Mouse (Mus musculus): ENCODE results near the gene Exosc7. TPM values are rescaled to one million over a fixed set of nuclear protein-coding genes. Genes with fewer than 3 reads are reported as not detected.
A peak's percentile ranks its signal among the peaks of the same experiment; 100 is the strongest.

Exosc7 gene
- total RNA-seq, 2 experiments from 2014 or later = 37.2 to 41.7 TPM

DNA sequence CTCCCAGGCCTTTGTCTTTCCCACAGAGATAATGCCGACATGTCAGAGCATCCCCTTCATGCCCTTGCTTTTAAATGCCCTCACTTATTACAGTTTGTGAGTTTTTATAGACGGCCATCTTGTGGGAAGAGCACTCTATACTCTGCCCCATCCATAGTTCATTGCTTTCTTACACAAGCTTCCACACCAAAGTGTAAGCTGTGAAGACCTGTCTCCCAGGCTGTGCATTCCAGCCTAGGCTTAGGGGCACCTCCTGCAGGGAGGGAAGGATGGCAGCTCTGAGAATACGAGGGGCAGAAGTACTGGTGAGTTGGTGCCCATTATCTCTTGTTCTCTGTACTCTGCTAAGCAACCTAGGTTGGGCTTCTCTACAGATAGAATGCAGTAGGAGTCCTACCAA is 20.0 kb downstream of the Exosc7 start:
- no peak for DNase-seq (ENCODE audit: low spot score in 2 of 2)
- intact Hi-C loops (cut with DNase I) = no loop called here

DNA sequence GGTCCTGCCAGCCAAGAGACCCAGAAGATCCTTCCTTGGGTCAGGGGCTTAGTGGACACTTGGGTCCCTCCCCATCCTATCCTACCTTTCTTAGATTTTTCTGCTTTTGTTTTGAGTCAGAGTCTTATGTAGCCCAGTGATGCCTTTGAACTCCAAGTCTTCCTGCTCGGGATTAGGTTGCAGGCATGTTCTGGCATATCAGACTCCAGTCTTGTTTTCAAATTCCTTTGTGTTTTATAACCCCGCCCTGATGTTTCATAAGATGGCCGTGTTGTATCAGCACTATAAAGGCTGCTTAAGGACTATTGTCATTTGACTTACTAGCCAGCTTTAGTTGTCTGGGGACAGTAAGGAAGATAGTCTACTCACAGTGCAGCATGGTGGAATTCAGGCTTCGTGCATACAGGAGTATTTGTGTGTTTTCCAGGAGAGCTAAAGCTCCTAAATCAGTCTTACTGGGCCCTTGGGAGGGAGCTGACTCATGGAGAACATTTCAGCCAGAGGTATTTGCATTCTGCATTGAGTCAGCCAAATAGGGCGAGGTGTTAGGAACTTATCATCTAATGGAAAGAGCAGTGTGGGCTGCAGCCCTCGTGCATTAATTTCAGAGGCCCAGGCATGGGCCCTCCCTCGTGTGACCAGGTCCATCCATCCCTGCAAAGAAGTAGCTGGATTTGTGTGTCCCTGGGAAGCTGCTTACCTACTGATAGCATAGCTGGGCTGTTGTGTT is 24.1 kb downstream of the Exosc7 start:
- intact Hi-C loops (cut with DNase I) = no loop called here
- DNase-seq (ENCODE audit: low spot score in 2 of 2) = no peak

DNA sequence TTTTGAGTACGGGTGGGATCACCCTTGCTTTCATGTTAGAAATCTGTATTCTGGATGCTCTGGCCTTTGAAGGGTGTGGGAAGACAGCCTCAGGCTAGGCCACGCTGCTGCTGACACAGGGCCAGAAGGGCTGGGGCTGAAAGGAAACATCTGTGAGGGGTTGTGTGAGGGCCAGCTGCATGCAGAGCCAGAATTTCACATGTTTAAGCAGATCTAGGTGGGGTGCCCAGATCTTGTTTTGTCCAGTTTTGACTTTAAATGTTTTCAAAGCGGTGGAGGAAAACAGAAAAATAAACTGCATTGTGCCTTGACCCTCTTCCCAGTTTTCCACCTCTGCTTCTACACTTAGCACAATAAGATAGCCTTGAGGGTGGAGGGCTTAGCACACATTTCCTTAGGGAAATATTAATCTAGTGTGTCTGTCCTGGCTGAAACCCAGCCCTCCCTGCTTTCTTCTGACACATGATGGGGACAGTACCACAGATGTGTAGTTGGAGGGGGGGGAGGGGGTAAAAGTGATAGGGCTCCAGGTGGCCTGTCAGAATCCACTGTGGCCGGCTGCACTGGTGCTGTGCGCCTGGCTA is 26.0 kb downstream of the Exosc7 start:
- no peak for DNase-seq (ENCODE audit: low spot score in 2 of 2)
- intact Hi-C loops (cut with DNase I) = no loop called here

DNA sequence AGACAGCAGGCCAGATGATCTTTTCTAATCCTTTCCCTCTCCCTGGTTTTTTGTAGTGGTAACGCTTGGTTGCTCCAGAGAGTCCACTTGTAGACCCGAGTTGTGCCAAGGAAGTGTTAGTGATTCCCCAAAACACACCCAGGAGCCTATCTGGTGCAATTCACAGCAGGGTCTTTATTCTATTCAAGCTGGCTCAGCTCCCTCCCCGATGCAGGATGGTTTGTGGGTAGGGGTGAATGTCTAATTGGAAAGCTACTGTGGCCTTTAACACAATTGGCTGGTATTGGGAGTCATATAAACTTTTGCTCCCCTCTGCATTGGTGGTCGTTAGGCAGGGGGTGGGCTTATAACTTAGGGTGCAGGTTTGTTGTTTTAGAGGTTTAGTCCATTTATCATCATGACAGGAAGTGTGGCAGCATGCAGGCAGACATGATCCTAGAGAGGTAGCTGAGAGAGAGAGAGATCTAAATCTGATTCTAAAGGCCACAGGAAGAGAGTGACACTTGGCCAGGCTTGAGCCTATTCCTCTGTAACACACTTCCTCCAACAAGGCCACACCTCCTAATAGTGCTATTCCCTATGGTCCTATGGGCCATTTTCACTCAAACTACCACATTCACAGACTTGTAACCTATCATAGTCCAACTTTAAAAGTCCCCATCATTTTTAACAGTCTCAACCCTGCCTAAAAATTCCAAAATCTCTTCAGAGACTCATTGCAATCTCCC is 27.0 kb downstream of the Exosc7 start:
- no peak for DNase-seq (ENCODE audit: low spot score in 2 of 2)
- intact Hi-C loops (cut with DNase I) = no loop called here

DNA sequence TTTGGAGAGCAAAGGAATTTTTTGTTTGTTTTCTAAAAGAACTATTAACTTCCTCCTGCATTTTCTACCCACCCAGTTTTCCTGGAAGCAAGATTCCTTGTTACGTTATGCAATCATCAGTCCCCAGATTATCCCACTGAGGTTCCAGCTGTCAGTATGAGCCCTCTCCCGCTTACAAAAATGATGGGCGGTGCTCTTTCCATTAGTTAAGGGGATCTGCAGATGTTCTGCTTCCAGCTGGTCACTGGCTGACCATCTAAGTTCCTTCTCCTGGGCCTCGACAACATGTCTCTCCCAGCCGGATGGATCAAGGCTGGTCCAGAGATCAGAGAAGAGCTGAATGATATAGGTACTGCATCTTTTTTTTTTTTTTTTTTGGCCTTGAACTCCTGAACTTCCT is 35.4 kb downstream of the Exosc7 start:
- no peak for DNase-seq (ENCODE audit: low spot score in 2 of 2)

DNA sequence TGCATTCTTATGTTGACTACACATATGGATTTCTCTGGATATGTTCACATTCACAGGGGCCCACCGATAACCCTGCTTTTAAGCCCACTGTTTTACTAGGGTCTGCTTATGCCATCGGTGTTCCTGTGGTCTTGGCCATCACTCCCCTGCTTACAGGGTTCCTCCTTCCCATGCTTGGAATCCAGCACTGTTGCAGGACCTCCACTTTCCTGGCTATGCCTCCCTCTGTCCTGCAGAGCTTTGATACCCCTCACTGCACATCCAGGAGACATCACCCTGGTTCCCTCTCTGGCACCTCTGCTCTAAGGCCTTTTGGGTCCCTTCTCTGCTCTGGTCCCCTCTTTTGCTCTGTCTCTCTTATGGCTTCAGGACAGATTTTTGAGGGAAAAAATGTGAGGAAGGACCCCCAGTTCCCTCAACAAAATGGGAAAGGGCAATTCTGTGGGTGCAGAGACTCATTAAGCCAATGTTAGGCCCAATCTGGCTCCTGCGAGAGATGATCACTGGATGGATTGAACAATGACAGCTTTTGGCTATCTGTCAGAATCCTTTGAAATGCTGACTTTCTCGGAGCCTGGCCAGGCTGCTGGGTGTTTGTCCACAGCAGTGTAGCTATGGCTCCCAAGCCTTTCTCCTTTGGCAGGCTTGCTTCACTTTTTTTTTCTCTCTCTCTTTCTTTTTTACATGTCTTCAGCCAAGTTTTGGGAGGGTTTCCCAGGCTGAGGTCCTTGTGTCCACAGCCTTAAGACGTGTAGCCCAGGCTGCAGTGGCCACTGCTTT is 37.4 kb downstream of the Exosc7 start, which contains the start of gene Clec3b:
TSS of gene Clec3b (plus strand) at position 706 of the 780 bp plus-strand sequence.
- no peak for DNase-seq (ENCODE audit: low spot score in 2 of 2)
- intact Hi-C loops (cut with DNase I) = loop anchor here (10.0 kb wide), 2 partner anchors 194 to 374 kb away; partner anchors contain the start of gene Sacm1l

More for the DNA sequence above, 35.4 kb downstream of the Exosc7 start:
- intact Hi-C loops (cut with DNase I) = no loop called here

DNA sequence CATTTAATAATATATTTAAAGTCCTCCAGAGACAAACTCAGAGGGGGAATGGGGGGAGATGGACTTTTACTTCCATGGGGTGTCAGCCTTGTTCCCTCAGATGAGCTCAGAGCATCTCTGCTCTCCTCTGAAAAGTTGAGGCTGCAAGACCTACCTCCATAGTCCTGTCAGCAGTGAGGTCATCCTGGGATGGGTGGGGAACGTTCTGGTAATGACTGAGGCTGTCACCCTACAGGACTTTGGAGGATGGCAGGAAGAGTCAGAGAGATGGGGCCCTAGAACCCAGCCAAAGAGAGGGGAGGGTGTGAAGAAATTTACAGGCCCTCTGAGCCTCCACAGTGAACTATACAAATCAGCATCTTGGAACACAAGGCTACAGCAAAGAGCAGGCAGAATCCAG is 38.5 kb downstream of the Exosc7 start:
- DNase-seq (ENCODE audit: low spot score in 2 of 2) = no peak
- intact Hi-C loops (cut with DNase I) = loop anchor here (10.0 kb wide), 2 partner anchors 193 to 373 kb away; partner anchors contain the start of gene Sacm1l

DNA sequence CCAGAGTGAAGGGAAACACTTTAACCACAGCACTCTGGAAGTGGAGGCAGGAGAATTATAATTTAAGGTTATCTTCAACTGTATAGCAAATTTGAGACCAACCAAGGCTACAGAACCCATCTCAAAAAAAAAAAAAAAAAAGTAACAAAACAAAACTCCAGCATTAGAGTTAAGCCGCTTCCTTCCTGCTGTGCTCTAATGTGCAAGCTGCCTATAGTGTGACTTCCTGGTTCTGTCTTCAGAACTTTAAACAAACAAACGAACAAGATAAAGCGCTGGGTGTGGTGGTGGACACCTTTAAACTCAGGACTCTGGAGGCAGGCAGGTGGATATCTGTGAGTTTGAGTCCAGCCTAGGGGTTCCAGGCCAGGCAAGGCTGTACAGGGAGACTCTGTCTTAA is 39.0 kb downstream of the Exosc7 start:
- no peak for DNase-seq (ENCODE audit: low spot score in 2 of 2)
- intact Hi-C loops (cut with DNase I) = loop anchor here (10.0 kb wide), 2 partner anchors 193 to 373 kb away; partner anchors contain the start of gene Sacm1l

DNA sequence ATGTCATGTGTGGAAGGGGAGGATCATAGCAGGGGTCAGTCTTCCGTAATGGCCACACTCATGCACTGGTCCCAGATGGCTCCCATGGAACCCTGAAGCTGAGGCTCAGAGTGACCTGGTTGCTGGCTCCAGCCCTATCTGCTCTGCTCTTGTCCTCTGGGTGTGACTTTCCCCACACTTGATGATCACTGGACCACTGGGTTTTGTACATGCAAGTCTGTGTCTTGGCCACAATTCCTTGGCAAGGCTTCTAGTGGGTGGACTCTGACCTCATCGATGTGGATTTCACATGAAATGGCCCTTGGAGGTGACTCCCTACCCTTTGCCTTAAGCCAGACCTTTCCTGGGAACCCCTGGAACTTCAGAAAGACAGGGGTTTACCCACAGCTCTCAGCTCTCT is 40.1 kb downstream of the Exosc7 start:
- no peak for DNase-seq (ENCODE audit: low spot score in 2 of 2)
- intact Hi-C loops (cut with DNase I) = loop anchor here (10.0 kb wide), 2 partner anchors 192 to 372 kb away; partner anchors contain the start of gene Sacm1l

DNA sequence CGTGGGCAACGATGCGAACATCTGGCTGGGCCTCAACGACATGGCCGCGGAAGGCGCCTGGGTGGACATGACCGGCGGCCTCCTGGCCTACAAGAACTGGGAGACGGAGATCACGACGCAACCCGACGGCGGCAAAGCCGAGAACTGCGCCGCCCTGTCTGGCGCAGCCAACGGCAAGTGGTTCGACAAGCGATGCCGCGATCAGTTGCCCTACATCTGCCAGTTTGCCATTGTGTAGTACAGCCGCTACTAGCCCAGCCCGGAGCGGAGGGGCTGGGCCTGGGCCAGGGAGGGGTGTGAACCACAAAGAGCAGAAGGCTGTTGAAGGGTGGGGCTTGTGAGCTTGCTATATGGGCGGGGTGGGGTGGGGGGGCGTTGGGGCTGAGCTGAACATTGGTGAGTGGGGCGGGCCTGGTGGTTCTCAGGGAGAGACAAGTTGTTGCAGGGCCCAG is 43.9 kb downstream of the Exosc7 start:
- DNase-seq (ENCODE audit: low spot score in 2 of 2) = peak in 1 of 2 experiments; percentile 17
- intact Hi-C loops (cut with DNase I) = loop anchor here (10.0 kb wide), 2 partner anchors 188 to 368 kb away; partner anchors contain the start of gene Sacm1l

DNA sequence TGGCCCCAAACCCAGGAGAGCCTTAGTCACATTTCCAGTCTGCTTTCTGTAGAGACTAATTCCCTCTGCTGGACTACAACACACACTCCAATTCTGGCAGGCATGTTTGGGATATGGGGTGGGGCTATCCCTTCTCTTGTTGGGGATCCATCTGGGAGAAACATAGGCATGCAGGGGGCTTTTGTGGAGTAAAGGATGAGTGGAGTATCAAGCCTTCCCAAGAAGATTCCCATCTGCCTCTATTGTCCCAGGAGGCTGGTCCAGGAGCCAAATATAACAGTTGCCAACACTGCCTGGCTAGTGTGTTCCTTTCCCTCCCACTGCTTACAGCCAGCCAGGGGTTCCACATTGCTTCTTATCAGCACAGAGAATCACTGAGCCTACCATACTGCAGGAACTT is 44.7 kb downstream of the Exosc7 start:
- no peak for DNase-seq (ENCODE audit: low spot score in 2 of 2)
- intact Hi-C loops (cut with DNase I) = loop anchor here (1.0 to 10.0 kb wide), 3 partner anchors 96 to 367 kb away; partner anchors contain the start of gene Sacm1l

DNA sequence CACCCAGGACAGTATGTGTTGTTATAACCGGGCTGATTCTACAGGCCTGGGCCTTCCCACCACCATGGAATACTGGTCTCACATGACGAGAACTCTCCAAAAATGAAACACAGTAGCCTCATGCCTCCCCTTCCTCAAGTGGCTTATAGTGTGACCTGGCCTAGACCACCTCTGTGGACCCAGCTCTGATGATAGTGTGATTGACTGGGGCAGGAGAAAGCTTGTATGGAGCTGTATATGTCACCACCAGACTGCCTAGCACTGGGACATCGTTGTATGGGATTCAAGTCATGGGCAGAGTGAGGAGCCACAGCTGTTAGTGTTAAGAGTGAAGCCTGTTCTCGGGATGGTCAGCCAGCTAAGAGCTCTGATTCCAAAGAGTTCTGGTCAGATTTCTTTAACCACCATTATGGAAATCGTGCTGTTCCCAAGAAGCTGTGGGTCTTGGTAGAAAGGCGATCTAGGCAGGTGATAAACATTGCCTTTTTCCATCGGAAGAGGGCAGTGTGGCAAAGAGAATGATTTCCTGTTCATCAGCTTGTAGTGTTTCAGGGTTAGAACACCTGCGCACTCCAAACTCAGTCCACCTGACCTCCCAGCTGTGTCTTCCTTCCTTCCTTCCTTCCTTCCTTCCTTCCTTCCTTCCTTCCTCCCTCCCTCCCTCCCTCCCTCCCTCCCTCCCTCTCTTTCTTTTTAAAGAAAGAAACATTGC is 45.3 kb downstream of the Exosc7 start:
- DNase-seq (ENCODE audit: low spot score in 2 of 2) = no peak
- intact Hi-C loops (cut with DNase I) = loop anchor here (1.0 to 10.0 kb wide), 3 partner anchors 95 to 367 kb away; partner anchors contain the start of gene Sacm1l

DNA sequence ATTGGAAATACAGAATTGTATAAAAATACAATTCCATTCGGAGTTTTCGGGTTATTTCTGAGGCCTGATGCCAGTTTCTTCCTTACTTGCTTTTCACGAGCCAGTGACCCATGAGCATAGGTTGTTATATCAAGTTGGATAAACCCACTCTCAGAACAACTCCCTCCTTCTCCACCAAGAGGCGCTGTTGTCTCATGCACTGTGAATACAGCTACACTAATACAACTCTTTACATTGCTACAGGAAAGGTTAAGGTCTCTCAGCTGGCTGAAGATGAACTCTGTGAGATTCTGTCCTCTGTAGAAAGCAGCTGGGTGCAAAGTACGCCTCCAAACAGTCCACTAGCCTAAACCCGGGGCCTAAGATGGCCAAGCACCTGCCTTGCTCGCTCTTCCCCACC is 46.3 kb downstream of the Exosc7 start:
- peak; percentile 58 to 68 for DNase-seq (ENCODE audit: low spot score in 2 of 2)
- intact Hi-C loops (cut with DNase I) = loop anchor here (1.0 to 10.0 kb wide), 3 partner anchors 185 to 365 kb away; partner anchors contain the start of gene Sacm1l

DNA sequence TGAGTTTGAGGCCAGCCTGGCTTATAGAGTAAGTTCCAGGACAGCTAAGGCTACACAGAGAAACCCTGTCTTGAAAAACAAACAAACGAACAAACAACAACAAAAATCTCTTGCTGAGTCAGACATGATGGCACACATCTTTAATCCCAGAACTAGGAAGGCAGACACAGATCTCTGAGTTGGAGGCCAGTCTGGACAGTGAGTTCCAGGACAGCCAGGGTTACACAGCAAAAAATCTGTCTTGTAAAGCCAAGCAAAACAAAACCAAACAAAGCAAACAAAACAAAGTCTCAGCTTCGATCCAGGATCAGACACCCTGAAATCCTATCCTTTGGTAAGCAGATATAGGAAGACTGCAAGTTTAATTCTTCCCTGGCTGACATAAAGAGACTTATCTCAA is 48.8 kb downstream of the Exosc7 start:
- no peak for DNase-seq (ENCODE audit: low spot score in 2 of 2)
- intact Hi-C loops (cut with DNase I) = no loop called here

DNA sequence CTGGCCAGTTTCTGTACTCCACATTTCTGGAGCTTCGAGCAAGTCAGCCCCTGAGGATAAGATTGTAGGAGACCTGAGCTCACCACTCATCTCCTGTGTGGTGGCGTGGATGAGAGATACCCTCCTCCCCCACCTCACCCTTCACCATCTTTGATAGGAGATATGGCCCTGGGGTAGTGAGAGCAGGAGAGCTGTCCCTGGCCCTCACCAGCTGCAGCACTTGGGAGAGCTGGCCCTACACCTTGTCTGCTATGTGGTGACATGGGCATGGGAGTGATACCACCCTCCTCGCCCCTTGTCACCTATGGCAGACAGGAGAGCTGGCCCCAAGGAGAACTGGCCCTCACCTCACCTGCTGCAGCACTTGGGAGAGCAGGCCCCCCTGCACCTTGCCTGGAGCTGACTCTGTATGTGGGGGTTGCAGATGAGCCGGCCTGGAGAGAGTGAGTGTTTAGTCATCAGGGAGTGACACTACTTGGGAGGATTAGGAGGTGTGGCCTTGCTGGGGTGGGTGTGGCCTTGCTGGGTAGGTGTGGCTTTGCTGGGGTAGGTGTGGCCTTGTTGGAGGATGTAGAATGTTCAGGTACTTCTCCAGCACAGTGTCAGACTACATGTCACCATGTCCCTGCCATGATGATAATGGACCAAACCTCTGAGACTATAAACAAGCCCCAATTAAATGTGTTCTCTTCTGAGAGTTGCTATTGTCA is 50.1 kb downstream of the Exosc7 start:
- DNase-seq (ENCODE audit: low spot score in 2 of 2) = no peak
- intact Hi-C loops (cut with DNase I) = no loop called here

DNA sequence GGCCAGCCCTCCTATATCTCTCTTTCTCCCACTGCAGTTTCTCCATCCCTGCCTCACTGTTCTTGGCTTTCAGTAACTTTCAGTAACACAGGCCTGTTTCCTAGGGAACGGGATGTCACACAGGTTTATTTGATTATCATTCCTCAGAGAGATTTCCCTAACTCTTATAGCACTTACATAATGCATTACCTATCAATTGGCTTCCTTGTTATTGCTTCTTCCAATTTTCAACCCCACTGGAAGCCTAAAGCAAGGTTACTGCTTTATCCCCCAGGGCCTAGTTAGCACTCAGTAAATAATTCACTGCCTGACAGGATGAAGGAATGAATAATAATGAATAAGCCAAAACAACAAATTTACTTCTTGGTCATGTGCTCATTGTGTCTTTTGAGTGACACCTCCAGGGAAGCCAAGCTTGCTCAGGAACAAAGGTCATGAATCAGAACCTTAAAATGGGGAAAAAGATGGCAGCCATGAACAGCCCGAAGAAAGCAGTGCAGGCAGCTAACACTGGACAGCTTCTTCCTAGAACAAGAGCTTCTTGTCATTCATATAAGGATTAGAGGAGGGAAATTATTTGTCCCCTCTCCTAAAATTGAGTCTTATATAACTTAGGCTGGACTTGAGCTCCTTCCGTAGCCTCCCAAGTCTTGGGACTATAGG is 52.9 kb downstream of the Exosc7 start:
- no peak for DNase-seq (ENCODE audit: low spot score in 2 of 2)
- intact Hi-C loops (cut with DNase I) = no loop called here

DNA sequence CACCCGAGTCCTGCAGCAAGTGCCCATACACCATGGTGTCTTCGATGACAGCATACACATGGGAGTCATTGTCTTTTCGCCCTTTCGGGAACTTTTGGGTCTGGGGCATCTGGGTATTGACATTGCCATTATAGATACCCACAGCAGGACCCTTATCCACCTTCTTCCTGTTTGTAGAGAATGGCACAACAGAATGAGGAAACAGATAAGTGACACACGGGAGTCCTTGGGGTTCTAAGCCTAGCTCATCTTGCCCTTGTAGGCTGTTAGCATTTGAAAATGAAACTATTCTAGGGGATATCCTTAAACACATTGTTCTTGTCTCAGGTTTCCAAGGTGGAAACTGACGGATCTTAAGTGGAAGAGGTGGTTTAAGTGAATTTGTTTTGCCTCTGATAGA is 60.7 kb downstream of the Exosc7 start:
- intact Hi-C loops (cut with DNase I) = no loop called here

DNA sequence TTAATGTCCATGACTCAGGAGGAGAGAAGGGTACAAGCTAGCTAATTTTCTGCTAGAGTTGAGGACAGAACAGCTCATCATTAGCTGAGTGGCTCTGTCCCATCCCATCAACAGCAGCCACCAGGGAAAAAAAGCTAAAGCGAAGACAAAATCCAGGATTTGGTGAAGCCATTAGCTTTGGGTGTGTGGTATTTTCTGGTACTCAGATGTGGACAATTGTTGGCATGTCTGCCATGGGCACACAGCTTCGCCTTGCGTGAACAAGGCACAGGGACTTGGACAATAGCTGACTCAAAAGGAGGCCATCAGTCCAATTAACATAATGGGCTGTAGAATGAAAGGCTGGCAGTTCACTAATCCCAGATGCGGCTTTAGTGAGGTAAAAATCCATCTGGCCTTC is 61.3 kb downstream of the Exosc7 start:
- DNase-seq (ENCODE audit: low spot score in 2 of 2) = no peak

More for the DNA sequence above, 60.7 kb downstream of the Exosc7 start:
- DNase-seq (ENCODE audit: low spot score in 2 of 2) = no peak

More for the DNA sequence above, 61.3 kb downstream of the Exosc7 start:
- intact Hi-C loops (cut with DNase I) = no loop called here

Data from left cerebral cortex, postnatal 36 days (tissue).